Mouse (Mus musculus) forebrain, embryonic 11.5 days (tissue): ENCODE measurements around the gene Cttn. TPM values are rescaled to one million over a fixed set of nuclear protein-coding genes. Genes with fewer than 3 reads are reported as not detected.

Experiments used
- ATAC-seq: fragments of 200-750 bp; cut with Nextera tagmentation; replicated peaks from 2 replicates; pipeline ENCODE4 v1.8.0; 2017; ENCODE audit warnings: moderate TSS enrichment; ENCODE audit not compliant: low FRiP score
- DNase-seq: peaks from one replicate; pipeline ENCODE4 v3.0.0-alpha.2; 2017; ENCODE audit warnings: low spot score
- H3K27ac ChIP-seq: fragments of 300-500 bp; sonication (generic); 2 replicates; pipeline ENCODE4 v1.5.1; 2014; ENCODE audit warnings: low read depth, low read length
- H3K27me3 ChIP-seq: fragments of 300-500 bp; sonication (generic); 2 replicates; pipeline ENCODE4 v1.6.1; 2014; ENCODE audit warnings: mild to moderate bottlenecking, low read length, mixed read lengths; ENCODE audit not compliant: control insufficient read depth, insufficient read depth
- H3K36me3 ChIP-seq: fragments of 300-500 bp; sonication (generic); 2 replicates; pipeline ENCODE4 v1.6.1; 2014; ENCODE audit warnings: mild to moderate bottlenecking, low read length, moderate library complexity, mixed read lengths; ENCODE audit not compliant: control insufficient read depth, insufficient read depth
- H3K4me1 ChIP-seq: fragments of 300-500 bp; sonication (generic); replicated peaks from 2 replicates; pipeline ENCODE4 v1.6.1; 2014; ENCODE audit warnings: low read length, mixed read lengths; ENCODE audit not compliant: control insufficient read depth, insufficient read depth
- H3K4me2 ChIP-seq: fragments of 300-500 bp; sonication (generic); 2 replicates; pipeline ENCODE4 v1.6.1; 2014; ENCODE audit warnings: low read depth, mild to moderate bottlenecking, low read length, moderate library complexity, mixed read lengths; ENCODE audit not compliant: severe bottlenecking
- H3K4me3 ChIP-seq: fragments of 300-500 bp; sonication (generic); 2 replicates; pipeline ENCODE4 v1.5.1; 2014; ENCODE audit warnings: low read depth, low read length
- H3K9ac ChIP-seq: fragments of 300-500 bp; sonication (generic); 2 replicates; pipeline ENCODE4 v1.6.1; 2014; ENCODE audit warnings: low read length
- H3K9me3 ChIP-seq: fragments of 300-500 bp; sonication (generic); 2 replicates; pipeline ENCODE4 v1.6.1; 2016; ENCODE audit warnings: low read length, mixed read lengths; ENCODE audit not compliant: control insufficient read depth
- WGBS: fragments of 180-500 bp; shearing (Covaris S2); extraction: QIAGEN DNeasy Blood & Tissue Kit; methylation state at CpG from one replicate; pipeline ENCODE4 v1.1.7; 2014; 5-methylcytosine and 5-hydroxymethylcytosine counted together
- polyA plus RNA-seq: library from polyadenylated mRNA; unstranded; fragments of >200 nt; fragmentation: Nextera tagmentation; extraction: Ambion mirVana; gene quantifications from 2 replicates; pipeline ENCODE4 v1.2.1, GENCODE M21; 2014

Gene Cttn
- polyA plus RNA-seq, 1 experiment from 2014 or later = 183 TPM

GRCm38 (mm10) chr7:144420552-144420951 lies 50.3 kb downstream of the Cttn start:
- H3K36me3 ChIP-seq = no peaks in the 10 kb centered on the region
- ATAC-seq = no peak
- H3K27me3 ChIP-seq = no peaks in the 10 kb centered on the region
- 23% methylated on average over 16 of the region's 16 CpGs for WGBS
- H3K9ac ChIP-seq = no peak overlapping the region
- H3K4me2 ChIP-seq = no peak overlapping the region
- no peaks in the 10 kb centered on the region for H3K9me3 ChIP-seq
- no peak overlapping the region for H3K4me3 ChIP-seq
- H3K27ac ChIP-seq = no peak overlapping the region
- DNase-seq = no peak
- peaks cover 17% of the 10 kb centered on the region for H3K4me1 ChIP-seq

- Histone ChIP-seq H3K4me3 (no peak overlapping the region), H3K27me3 (no peaks in the 10 kb centered on the region), H3K9ac (no peak overlapping the region), H3K9me3 (no peaks in the 10 kb centered on the region), H3K27ac (peak overlapping the region; percentile 60), H3K4me2 (no peak overlapping the region), H3K36me3 (no peaks in the 10 kb centered on the region), H3K4me1 (peaks cover 17% of the 10 kb centered on the region)
- ATAC-seq = peak; percentile 67
- 51% methylated on average over 16 of the region's 16 CpGs for WGBS
- peak; percentile 75 for DNase-seq
Observed at GRCm38 (mm10) chr7:144417644-144418343, 53.0 kb downstream of the Cttn start.

- Histone ChIP-seq H3K4me2 (no peak overlapping the region), H3K9me3 (no peaks in the 10 kb centered on the region), H3K27me3 (no peaks in the 10 kb centered on the region), H3K4me1 (peaks cover 17% of the 10 kb centered on the region), H3K9ac (no peak overlapping the region), H3K4me3 (no peak overlapping the region), H3K36me3 (no peaks in the 10 kb centered on the region), H3K27ac (no peak overlapping the region)
- ATAC-seq = no peak
- DNase-seq = no peak
- WGBS = 75% methylated on average over 2 of the region's 2 CpGs
Observed at GRCm38 (mm10) chr7:144417234-144417633, 53.6 kb downstream of the Cttn start.

GRCm38 (mm10) chr7:144415795-144416194 lies 55.0 kb downstream of the Cttn start:
- no peak overlapping the region for H3K4me3 ChIP-seq
- ATAC-seq (no peak), DNase-seq (no peak)
- H3K36me3 ChIP-seq = no peaks in the 10 kb centered on the region
- no peak overlapping the region for H3K9ac ChIP-seq
- no peak overlapping the region for H3K27ac ChIP-seq
- H3K27me3 ChIP-seq = no peaks in the 10 kb centered on the region
- no peak overlapping the region for H3K4me2 ChIP-seq
- peaks cover 16% of the 10 kb centered on the region for H3K4me1 ChIP-seq
- WGBS = 81% methylated on average over 4 of the region's 4 CpGs
- H3K9me3 ChIP-seq = no peaks in the 10 kb centered on the region

GRCm38 (mm10) chr7:144414632-144415031 lies 56.2 kb downstream of the Cttn start:
- Histone ChIP-seq H3K4me1 (peaks cover 10% of the 10 kb centered on the region), H3K9ac (no peak overlapping the region), H3K4me2 (no peak overlapping the region), H3K9me3 (no peaks in the 10 kb centered on the region), H3K27ac (no peak overlapping the region), H3K4me3 (no peak overlapping the region), H3K27me3 (no peaks in the 10 kb centered on the region), H3K36me3 (no peaks in the 10 kb centered on the region)
- no peak for ATAC-seq
- no peak for DNase-seq
- WGBS = 76% methylated on average over 5 of the region's 5 CpGs

GRCm38 (mm10) chr7:144411967-144412906 lies 58.6 kb downstream of the Cttn start:
- Histone ChIP-seq H3K36me3 (no peaks in the 10 kb centered on the region), H3K9me3 (no peaks in the 10 kb centered on the region), H3K4me1 (no peaks in the 10 kb centered on the region), H3K4me3 (no peak overlapping the region), H3K4me2 (no peak overlapping the region), H3K27me3 (no peaks in the 10 kb centered on the region), H3K27ac (no peak overlapping the region; the same call in 1 of the 2 replicates), H3K9ac (no peak overlapping the region)
- DNase-seq (no peak), ATAC-seq (no peak)
- 70% methylated on average over 22 of the region's 22 CpGs for WGBS

GRCm38 (mm10) chr7:144409682-144410081 lies 61.1 kb downstream of the Cttn start:
- H3K9me3 ChIP-seq = no peaks in the 10 kb centered on the region
- WGBS = 86% methylated on average over 18 of the region's 18 CpGs
- H3K27ac ChIP-seq = no peak overlapping the region
- no peaks in the 10 kb centered on the region for H3K4me1 ChIP-seq
- no peaks in the 10 kb centered on the region for H3K27me3 ChIP-seq
- no peak overlapping the region for H3K4me3 ChIP-seq
- ATAC-seq (no peak), DNase-seq (no peak)
- H3K9ac ChIP-seq = no peak overlapping the region
- no peaks in the 10 kb centered on the region for H3K36me3 ChIP-seq
- no peak overlapping the region for H3K4me2 ChIP-seq

GRCm38 (mm10) chr7:144408464-144409000 lies 62.3 kb downstream of the Cttn start:
- H3K27ac ChIP-seq = no peak overlapping the region
- no peak overlapping the region for H3K9ac ChIP-seq
- no peak for ATAC-seq
- H3K27me3 ChIP-seq = no peaks in the 10 kb centered on the region
- no peak for DNase-seq
- WGBS = 94% methylated on average over 2 of the region's 2 CpGs
- H3K36me3 ChIP-seq = no peaks in the 10 kb centered on the region
- no peaks in the 10 kb centered on the region for H3K9me3 ChIP-seq
- H3K4me3 ChIP-seq = no peak overlapping the region
- H3K4me1 ChIP-seq = no peaks in the 10 kb centered on the region
- no peak overlapping the region for H3K4me2 ChIP-seq
